Mouse (Mus musculus): ENCODE results near the gene Rbfox3.
A peak's percentile ranks its signal among the peaks of the same experiment; 100 is the strongest.

Gene Rbfox3

GRCm38 (mm10) chr11:118488191-118488906 lies 423.0 kb downstream of the Rbfox3 start:
- DNase-seq (ENCODE audit: extremely low read depth, insufficient read length, low spot score): no peak

GRCm38 (mm10) chr11:118486881-118487772 lies 424.3 kb downstream of the Rbfox3 start:
- no peak for DNase-seq (ENCODE audit: extremely low read depth, insufficient read length, low spot score)

- no peak for DNase-seq (ENCODE audit: extremely low read depth, insufficient read length, low spot score)
Observed at GRCm38 (mm10) chr11:118486281-118486680, 425.1 kb downstream of the Rbfox3 start.

GRCm38 (mm10) chr11:118485780-118486179 lies 425.6 kb downstream of the Rbfox3 start:
- DNase-seq (ENCODE audit: extremely low read depth, insufficient read length, low spot score): no peak

- no peak for DNase-seq (ENCODE audit: extremely low read depth, insufficient read length, low spot score)
Observed at GRCm38 (mm10) chr11:118485338-118485737, 426.1 kb downstream of the Rbfox3 start.

GRCm38 (mm10) chr11:118484169-118484568 lies 427.2 kb downstream of the Rbfox3 start:
- no peak for DNase-seq (ENCODE audit: extremely low read depth, insufficient read length, low spot score)

GRCm38 (mm10) chr11:118481751-118482150 lies 429.6 kb downstream of the Rbfox3 start:
- DNase-seq (ENCODE audit: extremely low read depth, insufficient read length, low spot score): no peak

- DNase-seq (ENCODE audit: extremely low read depth, insufficient read length, low spot score): no peak
Observed at GRCm38 (mm10) chr11:118481231-118481630, 430.2 kb downstream of the Rbfox3 start.

GRCm38 (mm10) chr11:118479776-118480175 lies 431.6 kb downstream of the Rbfox3 start:
- DNase-seq (ENCODE audit: extremely low read depth, insufficient read length, low spot score): no peak

GRCm38 (mm10) chr11:118476396-118477373 lies 434.7 kb downstream of the Rbfox3 start, which contains the start of gene Engase:
Gene Engase, plus strand, starts transcription at chr11:118476829.
- DNase-seq (ENCODE audit: extremely low read depth, insufficient read length, low spot score): peak; percentile 97

- no peak for DNase-seq (ENCODE audit: extremely low read depth, insufficient read length, low spot score)
Observed at GRCm38 (mm10) chr11:118475496-118476083, 435.8 kb downstream of the Rbfox3 start.

GRCm38 (mm10) chr11:118473842-118474500 lies 437.4 kb downstream of the Rbfox3 start:
- no peak for DNase-seq (ENCODE audit: extremely low read depth, insufficient read length, low spot score)

- no peak for DNase-seq (ENCODE audit: extremely low read depth, insufficient read length, low spot score)
Observed at GRCm38 (mm10) chr11:118473161-118473560, 438.2 kb downstream of the Rbfox3 start.

- DNase-seq (ENCODE audit: extremely low read depth, insufficient read length, low spot score): no peak
Observed at GRCm38 (mm10) chr11:118471676-118472075, 439.7 kb downstream of the Rbfox3 start.

- DNase-seq (ENCODE audit: extremely low read depth, insufficient read length, low spot score): no peak
Observed at GRCm38 (mm10) chr11:118470234-118470966, 441.0 kb downstream of the Rbfox3 start.

- no peak for DNase-seq (ENCODE audit: extremely low read depth, insufficient read length, low spot score)
Observed at GRCm38 (mm10) chr11:118469509-118470160, 441.8 kb downstream of the Rbfox3 start.

GRCm38 (mm10) chr11:118467441-118468035 lies 443.9 kb downstream of the Rbfox3 start:
- DNase-seq (ENCODE audit: extremely low read depth, insufficient read length, low spot score): no peak

GRCm38 (mm10) chr11:118460280-118460679 lies 451.1 kb downstream of the Rbfox3 start:
- no peak for DNase-seq (ENCODE audit: extremely low read depth, insufficient read length, low spot score)
